Mouse (Mus musculus): ENCODE data around the gene Gm3409. TPM values are rescaled to one million over a fixed set of nuclear protein-coding genes. Genes with fewer than 3 reads are reported as not detected.

Gm3409 gene
- polyA plus RNA-seq, 1 experiment, result not detected

GRCm38 (mm10) chr5:146585307-146585651, 47.8 kb downstream of the Gm3409 start:
- TF ChIP-seq POLR2A (IDR thresholded peaks at IDR 0.05; ENCODE audit: low read depth, low read length) (no peak), CTCF (IDR thresholded peaks at IDR 0.05; ENCODE audit: extremely low read depth, insufficient read length, insufficient replicate concordance, low read depth, low read length) (no peak)
- 3% methylated on average over 10 of the region's 10 CpGs for WGBS
- Histone ChIP-seq H3K4me1 (ENCODE audit: control insufficient read depth, insufficient read depth, insufficient read length, low read length) (no peaks in the 10 kb centered on the region), H3K36me3 (ENCODE audit: control insufficient read depth, insufficient read depth, low read length) (no peaks in the 10 kb centered on the region), H3K4me3 (ENCODE audit: low read depth, low read length) (no peak overlapping the region), H3K27me3 (ENCODE audit: control insufficient read depth, insufficient read depth, low read length) (peaks cover 22% of the 10 kb centered on the region), H3K27ac (ENCODE audit: insufficient read depth, low read depth, low read length) (no peak overlapping the region)

- H3K4me3 ChIP-seq (ENCODE audit: low read depth, low read length), result no peak overlapping the region
- no peak overlapping the region for H3K27ac ChIP-seq (ENCODE audit: insufficient read depth, low read depth, low read length)
- TF ChIP-seq CTCF (IDR thresholded peaks at IDR 0.05; ENCODE audit: extremely low read depth, insufficient read length, insufficient replicate concordance, low read depth, low read length) (no peak), POLR2A (IDR thresholded peaks at IDR 0.05; ENCODE audit: low read depth, low read length) (no peak)
- 65% methylated on average over 8 of the region's 8 CpGs for WGBS
- no peaks in the 10 kb centered on the region for H3K36me3 ChIP-seq (ENCODE audit: control insufficient read depth, insufficient read depth, low read length)
- H3K27me3 ChIP-seq (ENCODE audit: control insufficient read depth, insufficient read depth, low read length), result peaks cover 22% of the 10 kb centered on the region
- H3K4me1 ChIP-seq (ENCODE audit: control insufficient read depth, insufficient read depth, insufficient read length, low read length), result no peaks in the 10 kb centered on the region
Measured at GRCm38 (mm10) chr5:146586357-146587070, 49.1 kb downstream of the Gm3409 start.

Other genes with a start within 250 kb of the Gm3409 start
- gene Wasf3, start 152.7 kb upstream of the Gm3409 start, polyA plus RNA-seq (2012; rRNA removed), result 0.86 and 1.1 TPM in 2 replicates
- gene Gm6408, start 55.7 kb upstream of the Gm3409 start, polyA plus RNA-seq (2012; rRNA removed), result not detected in 2 replicates
- not detected in 2 replicates for gene Gm6370, start 46.3 kb upstream of the Gm3409 start, polyA plus RNA-seq (2012; rRNA removed)
- gene 4930449I24Rik, start 35.2 kb upstream of the Gm3409 start, polyA plus RNA-seq (2012; rRNA removed), result not detected in 2 replicates
- not detected in 2 replicates for gene Gm3402, start 23.5 kb upstream of the Gm3409 start, polyA plus RNA-seq (2012; rRNA removed)
- gene Gm3404, start 11.8 kb upstream of the Gm3409 start, polyA plus RNA-seq (2012; rRNA removed), result not detected in 2 replicates
- not detected in 2 replicates for gene Gm3415, start 18.5 kb downstream of the Gm3409 start, polyA plus RNA-seq (2012; rRNA removed)
- gene Gpr12, start 47.6 kb downstream of the Gm3409 start, polyA plus RNA-seq (2012; rRNA removed), result not detected in 2 replicates

All from small intestine, adult 2 months (tissue).